Mouse (Mus musculus) neural tube, embryonic 13.5 days (tissue): ENCODE measurements around the gene Sdhb. TPM values are rescaled to one million over a fixed set of nuclear protein-coding genes. Genes with fewer than 3 reads are reported as not detected.

ENCODE experiments used
- ATAC-seq: fragments of 200-750 bp; cut with Nextera tagmentation; 2 replicates; pipeline ENCODE4 v1.8.0; 2017; ENCODE audit warnings: low read depth, mild to moderate bottlenecking, moderate TSS enrichment, moderate library complexity
- H3K27ac ChIP-seq: fragments of 300-500 bp; sonication (generic); replicated peaks from 2 replicates; pipeline ENCODE4 v1.5.1; 2015; ENCODE audit warnings: moderate library complexity, mild to moderate bottlenecking, inconsistent platforms
- H3K27me3 ChIP-seq: fragments of 300-500 bp; sonication (generic); 2 replicates; pipeline ENCODE4 v1.6.1; 2015; ENCODE audit warnings: mild to moderate bottlenecking, inconsistent platforms
- H3K36me3 ChIP-seq: fragments of 300-500 bp; sonication (generic); 2 replicates; pipeline ENCODE4 v1.6.1; 2015; ENCODE audit warnings: mild to moderate bottlenecking, inconsistent platforms
- H3K4me1 ChIP-seq: fragments of 300-500 bp; sonication (generic); replicated peaks from 2 replicates; pipeline ENCODE4 v1.6.1; 2015; ENCODE audit warnings: inconsistent platforms
- H3K4me2 ChIP-seq: fragments of 300-500 bp; sonication (generic); 2 replicates; pipeline ENCODE4 v1.6.1; 2015; ENCODE audit warnings: inconsistent platforms, mild to moderate bottlenecking, moderate library complexity
- H3K4me3 ChIP-seq: fragments of 300-500 bp; sonication (generic); 2 replicates; pipeline ENCODE4 v1.5.1; 2015; ENCODE audit warnings: mild to moderate bottlenecking, inconsistent platforms
- H3K9ac ChIP-seq: fragments of 300-500 bp; sonication (generic); 2 replicates; pipeline ENCODE4 v1.6.1; 2015; ENCODE audit warnings: moderate library complexity, mild to moderate bottlenecking, inconsistent platforms
- H3K9me3 ChIP-seq: fragments of 300-500 bp; sonication (generic); 2 replicates; pipeline ENCODE4 v1.6.1; 2016; ENCODE audit warnings: inconsistent platforms
- WGBS: fragments of 180-500 bp; shearing (Covaris S2); methylation state at CpG from one replicate; pipeline ENCODE4 v1.1.7; 2015; 5-methylcytosine and 5-hydroxymethylcytosine counted together
- polyA plus RNA-seq: library from polyadenylated mRNA; unstranded; fragments of >200 nt; fragmentation: Nextera tagmentation; extraction: Ambion mirVana; gene quantifications from 2 replicates; pipeline ENCODE4 v1.2.1, GENCODE M21; 2015

The Sdhb gene
- polyA plus RNA-seq, 1 experiment from 2014 or later, result 497 TPM

DNA sequence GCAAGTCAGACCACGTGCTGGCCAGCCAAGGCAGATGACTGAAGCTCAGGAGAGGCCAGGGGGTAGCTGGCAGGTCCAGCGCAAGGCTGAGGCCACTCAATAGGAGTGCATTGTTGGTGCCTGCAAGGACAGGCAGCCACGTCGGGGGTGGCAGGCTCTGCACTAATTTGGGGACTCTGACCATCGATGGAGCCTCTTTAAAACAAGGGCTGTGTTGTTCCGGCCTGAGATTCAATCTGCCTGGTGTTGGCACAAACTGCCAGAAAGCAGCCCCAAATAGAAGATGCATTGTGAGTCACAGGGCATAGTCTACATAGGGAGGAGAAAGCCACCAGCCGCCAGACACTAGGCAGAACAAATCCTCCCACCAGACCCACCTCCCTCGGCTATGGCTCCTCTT, 31.3 kb upstream of the Sdhb start:
- Histone ChIP-seq H3K9ac (no peak overlapping the region), H3K4me3 (no peak overlapping the region), H3K27me3 (no peaks in the 10 kb centered on the region), H3K9me3 (no peaks in the 10 kb centered on the region), H3K4me2 (no peak overlapping the region), H3K4me1 (peaks cover 24% of the 10 kb centered on the region), H3K27ac (0 out of 2 replicates have a peak overlapping the region, but pooled peaks have one; percentile 33), H3K36me3 (no peaks in the 10 kb centered on the region)
- ATAC-seq, result peak; percentile 57
- WGBS, result 60% methylated on average over 8 of the region's 8 CpGs

DNA sequence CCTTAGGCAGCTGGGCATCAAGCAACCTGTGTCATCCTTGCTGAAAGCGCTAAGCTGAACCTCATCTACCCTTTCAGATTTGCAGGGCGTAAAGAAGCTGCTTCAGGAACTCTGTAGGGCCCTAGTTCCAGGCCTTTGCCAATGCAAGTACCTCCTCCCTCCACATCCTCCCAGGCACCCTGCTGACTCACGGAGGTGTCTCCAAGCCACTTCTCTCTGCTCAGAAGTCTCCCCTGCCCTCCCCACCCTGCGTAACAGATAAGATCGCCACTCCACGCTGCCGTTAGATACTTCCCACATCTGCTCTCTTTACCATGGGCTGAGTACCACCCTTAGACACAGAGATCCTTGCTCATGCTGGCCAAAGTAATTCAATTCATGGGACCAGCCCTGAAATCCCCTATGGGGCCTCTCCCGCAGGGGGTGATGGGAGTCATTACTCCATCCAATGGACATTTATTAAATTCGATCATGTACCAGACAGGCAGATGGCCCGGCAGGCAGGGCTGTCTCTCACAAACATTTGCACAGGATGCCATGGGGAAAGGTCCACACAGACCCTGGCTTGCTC, 30.0 kb upstream of the Sdhb start:
- 0 out of 2 replicates have a peak overlapping the region, but pooled peaks have one; percentile 5 for H3K27ac ChIP-seq
- no peaks in the 10 kb centered on the region for H3K27me3 ChIP-seq
- H3K4me2 ChIP-seq, result no peak overlapping the region
- no peaks in the 10 kb centered on the region for H3K36me3 ChIP-seq
- 0 out of 2 replicates have a peak overlapping the region, but pooled peaks have one; percentile 5 for H3K9ac ChIP-seq
- H3K4me3 ChIP-seq, result no peak overlapping the region
- H3K4me1 ChIP-seq, result peaks cover 24% of the 10 kb centered on the region
- 62% methylated on average over 10 of the region's 10 CpGs for WGBS
- ATAC-seq, result no peak
- no peaks in the 10 kb centered on the region for H3K9me3 ChIP-seq

DNA sequence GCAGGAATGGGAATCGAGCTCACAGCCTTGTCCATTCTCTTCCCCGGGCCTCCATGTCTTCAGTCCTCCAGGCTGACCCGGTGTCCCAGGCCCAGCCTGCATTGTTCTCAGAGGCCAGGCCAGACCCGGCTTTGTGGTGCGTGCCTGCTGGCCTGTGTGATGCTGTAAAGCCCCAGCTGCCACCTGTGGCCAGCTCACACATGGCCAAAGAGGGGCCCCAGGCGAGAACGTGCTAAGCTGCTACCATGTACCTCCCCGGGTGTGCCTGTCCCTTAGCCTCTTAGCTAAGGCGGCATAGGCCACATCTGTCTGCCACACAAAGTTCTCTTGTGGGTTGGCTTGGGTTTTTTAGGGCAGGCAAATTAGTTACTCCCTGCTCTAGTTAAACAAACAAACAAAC, 25.4 kb upstream of the Sdhb start:
- H3K4me3 ChIP-seq, result no peak overlapping the region
- no peaks in the 10 kb centered on the region for H3K36me3 ChIP-seq
- no peak overlapping the region for H3K4me2 ChIP-seq
- no peak overlapping the region for H3K27ac ChIP-seq
- H3K4me1 ChIP-seq, result peaks cover 14% of the 10 kb centered on the region
- no peak for ATAC-seq
- H3K9me3 ChIP-seq, result 0 out of 2 replicates have a peak, but pooled peaks cover 4% of the 10 kb centered on the region
- H3K27me3 ChIP-seq, result no peaks in the 10 kb centered on the region
- 66% methylated on average over 9 of the region's 9 CpGs for WGBS
- no peak overlapping the region for H3K9ac ChIP-seq

DNA sequence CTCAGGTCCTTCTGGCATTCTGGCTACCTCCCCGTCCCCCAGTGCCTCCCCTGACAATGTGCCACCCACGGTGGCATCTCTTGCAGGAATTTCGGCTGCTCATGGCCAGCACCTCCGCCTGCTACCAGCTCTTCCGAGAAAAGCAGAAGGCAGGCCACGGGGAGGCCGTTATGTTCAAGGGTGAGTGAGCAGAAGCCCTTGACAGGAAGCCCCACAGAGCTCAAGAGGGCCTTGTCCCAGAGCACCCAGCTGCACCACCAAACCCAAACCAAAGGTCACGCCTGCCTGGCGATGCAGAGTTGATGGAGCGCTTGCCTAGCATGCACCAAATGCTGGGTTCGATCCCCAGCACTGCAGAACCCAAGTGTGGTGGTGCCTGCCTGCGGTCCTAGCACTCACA, 16.6 kb upstream of the Sdhb start:
- H3K4me1 ChIP-seq, result no peaks in the 10 kb centered on the region
- no peak overlapping the region for H3K27ac ChIP-seq
- no peaks in the 10 kb centered on the region for H3K9me3 ChIP-seq
- no peak overlapping the region for H3K4me2 ChIP-seq
- WGBS, result 87% methylated on average over 12 of the region's 12 CpGs
- H3K27me3 ChIP-seq, result no peaks in the 10 kb centered on the region
- no peaks in the 10 kb centered on the region for H3K36me3 ChIP-seq
- H3K4me3 ChIP-seq, result no peak overlapping the region
- no peak for ATAC-seq
- no peak overlapping the region for H3K9ac ChIP-seq

GRCm38 (mm10) chr4:140944961-140945442, 16.0 kb upstream of the Sdhb start:
- ATAC-seq, result no peak
- Histone ChIP-seq H3K27me3 (no peaks in the 10 kb centered on the region), H3K9me3 (no peaks in the 10 kb centered on the region), H3K4me3 (no peak overlapping the region), H3K4me2 (no peak overlapping the region), H3K9ac (no peak overlapping the region), H3K36me3 (no peaks in the 10 kb centered on the region), H3K4me1 (no peaks in the 10 kb centered on the region), H3K27ac (no peak overlapping the region)
- 82% methylated on average over 5 of the region's 5 CpGs for WGBS

- no peaks in the 10 kb centered on the region for H3K27me3 ChIP-seq
- no peak overlapping the region for H3K4me2 ChIP-seq
- H3K9me3 ChIP-seq, result no peaks in the 10 kb centered on the region
- no peaks in the 10 kb centered on the region for H3K4me1 ChIP-seq
- ATAC-seq, result no peak
- H3K9ac ChIP-seq, result no peak overlapping the region
- no peak overlapping the region for H3K27ac ChIP-seq
- WGBS, result 86% methylated on average over 4 of the region's 4 CpGs
- no peak overlapping the region for H3K4me3 ChIP-seq
- H3K36me3 ChIP-seq, result no peaks in the 10 kb centered on the region
Measured at GRCm38 (mm10) chr4:140945571-140945970, 15.4 kb upstream of the Sdhb start.

- Histone ChIP-seq H3K4me2 (no peak overlapping the region), H3K36me3 (no peaks in the 10 kb centered on the region), H3K9me3 (no peaks in the 10 kb centered on the region), H3K9ac (no peak overlapping the region), H3K27me3 (no peaks in the 10 kb centered on the region), H3K4me3 (no peak overlapping the region), H3K4me1 (no peaks in the 10 kb centered on the region), H3K27ac (no peak overlapping the region)
- no peak for ATAC-seq
- WGBS, result 80% methylated on average over 4 of the region's 4 CpGs
Measured at GRCm38 (mm10) chr4:140946048-140946447, 15.0 kb upstream of the Sdhb start.

DNA sequence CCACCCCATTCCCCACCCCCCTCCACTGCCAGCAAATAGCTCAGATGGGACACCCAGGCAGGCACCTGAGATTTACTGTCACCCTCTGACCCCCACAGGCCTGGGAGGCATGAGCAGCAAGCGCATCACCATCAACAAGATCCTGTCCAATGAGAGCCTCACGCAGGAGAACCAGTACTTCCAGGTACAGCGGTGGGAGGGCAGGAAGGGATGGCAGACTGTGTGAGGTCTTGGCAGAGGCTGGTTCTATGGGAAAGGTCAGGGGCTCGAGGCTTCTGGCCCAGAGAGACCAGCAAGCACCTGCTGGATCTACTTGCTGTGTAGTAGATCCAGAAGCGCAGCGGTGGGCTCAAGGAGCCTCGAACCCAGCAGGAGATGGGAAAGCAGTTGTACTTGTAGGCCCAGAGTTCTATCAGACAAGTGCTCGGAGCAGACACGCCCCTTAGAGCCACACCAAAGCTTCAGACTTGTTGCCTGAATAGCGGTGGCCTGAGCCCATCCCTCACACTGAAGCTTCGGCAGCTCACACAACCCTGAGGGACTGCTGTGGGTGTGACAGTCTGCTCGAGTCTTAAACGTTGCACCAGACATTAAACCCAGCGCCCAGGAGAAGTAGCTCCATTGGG, 14.3 kb upstream of the Sdhb start:
- H3K4me1 ChIP-seq, result no peaks in the 10 kb centered on the region
- H3K9ac ChIP-seq, result no peak overlapping the region
- H3K36me3 ChIP-seq, result no peaks in the 10 kb centered on the region
- ATAC-seq, result no peak
- no peak overlapping the region for H3K4me3 ChIP-seq
- no peaks in the 10 kb centered on the region for H3K27me3 ChIP-seq
- no peak overlapping the region for H3K4me2 ChIP-seq
- no peaks in the 10 kb centered on the region for H3K9me3 ChIP-seq
- H3K27ac ChIP-seq, result no peak overlapping the region
- 75% methylated on average over 14 of the region's 14 CpGs for WGBS

DNA sequence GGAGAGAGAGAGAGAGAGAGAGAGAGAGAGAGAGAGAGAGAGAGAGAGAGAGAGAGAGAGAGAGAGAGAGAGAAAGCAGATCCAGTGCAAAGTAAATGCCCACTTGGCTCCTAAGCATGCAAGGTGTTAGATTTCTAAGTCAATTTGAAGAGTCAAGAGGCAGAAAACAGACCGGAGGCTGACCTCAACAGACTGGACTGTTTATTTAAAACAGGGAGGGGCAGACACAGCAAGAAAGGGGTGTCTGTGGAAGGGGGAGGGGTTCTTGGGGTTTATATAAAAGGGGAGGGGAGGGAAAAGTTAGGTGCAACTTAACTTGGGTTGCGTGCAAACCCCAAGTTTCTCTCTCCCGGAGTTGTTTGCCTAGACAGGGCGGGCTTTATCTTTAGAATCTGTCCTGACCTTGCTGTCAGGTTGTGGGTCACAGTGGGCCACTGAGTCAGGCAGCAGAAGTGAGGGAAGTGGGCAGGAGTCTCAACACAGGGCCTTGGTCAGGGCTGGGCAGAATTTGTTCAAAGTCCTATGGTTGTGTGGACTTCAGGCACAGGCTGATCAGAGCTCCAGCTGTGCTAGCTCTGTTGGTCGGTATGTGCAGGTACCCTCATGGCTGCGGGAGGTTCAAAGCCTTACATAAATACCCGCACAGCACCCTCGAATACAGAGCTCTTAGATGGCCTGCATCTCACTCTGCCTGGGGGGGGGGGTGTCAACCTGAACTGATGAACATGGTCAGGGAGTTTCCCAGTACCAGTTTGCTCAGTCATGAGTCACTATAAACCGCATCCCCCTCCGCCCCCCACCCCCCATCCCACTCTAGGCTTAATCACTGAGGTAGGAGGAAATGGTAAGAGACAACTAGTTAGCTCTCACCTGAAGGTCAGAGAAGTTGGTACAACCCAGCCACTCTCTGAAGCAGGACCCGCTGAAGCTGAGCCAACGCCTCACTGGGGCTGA, 13.2 kb upstream of the Sdhb start:
- H3K27me3 ChIP-seq, result no peaks in the 10 kb centered on the region
- H3K36me3 ChIP-seq, result no peaks in the 10 kb centered on the region
- no peak overlapping the region for H3K9ac ChIP-seq
- H3K4me2 ChIP-seq, result no peak overlapping the region
- no peak overlapping the region for H3K4me3 ChIP-seq
- 88% methylated on average over 12 of the region's 12 CpGs for WGBS
- H3K9me3 ChIP-seq, result no peaks in the 10 kb centered on the region
- no peak for ATAC-seq
- H3K4me1 ChIP-seq, result no peaks in the 10 kb centered on the region
- H3K27ac ChIP-seq, result no peak overlapping the region

DNA sequence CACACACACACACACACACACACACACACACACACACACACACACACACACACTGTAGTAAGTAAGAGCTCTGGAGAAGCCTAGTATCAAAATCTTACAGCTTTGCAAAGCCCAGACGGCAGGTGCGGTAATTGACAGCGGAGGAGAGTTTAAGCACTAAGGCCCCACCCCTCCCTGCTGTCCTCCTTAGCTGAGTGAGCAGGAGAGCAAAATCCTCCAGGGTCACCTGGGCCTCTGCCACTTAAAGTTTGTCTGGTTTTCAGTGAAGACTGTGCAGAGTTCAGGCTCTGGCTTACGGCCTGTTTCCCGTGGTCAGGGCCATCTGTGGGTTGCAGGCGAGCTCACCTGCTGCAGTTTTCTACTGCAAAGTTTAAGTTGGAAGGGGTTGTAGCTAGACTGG, 12.5 kb upstream of the Sdhb start:
- no peak overlapping the region for H3K27ac ChIP-seq
- no peak overlapping the region for H3K4me2 ChIP-seq
- H3K36me3 ChIP-seq, result no peaks in the 10 kb centered on the region
- no peak for ATAC-seq
- H3K9ac ChIP-seq, result no peak overlapping the region
- no peaks in the 10 kb centered on the region for H3K27me3 ChIP-seq
- H3K9me3 ChIP-seq, result no peaks in the 10 kb centered on the region
- WGBS, result 90% methylated on average over 6 of the region's 6 CpGs
- H3K4me3 ChIP-seq, result no peak overlapping the region
- no peaks in the 10 kb centered on the region for H3K4me1 ChIP-seq

GRCm38 (mm10) chr4:140949052-140949451, 12.0 kb upstream of the Sdhb start:
- no peak overlapping the region for H3K9ac ChIP-seq
- H3K4me2 ChIP-seq, result no peak overlapping the region
- WGBS, result 86% methylated on average over 8 of the region's 8 CpGs
- H3K9me3 ChIP-seq, result no peaks in the 10 kb centered on the region
- H3K4me3 ChIP-seq, result no peak overlapping the region
- no peaks in the 10 kb centered on the region for H3K27me3 ChIP-seq
- no peak for ATAC-seq
- no peaks in the 10 kb centered on the region for H3K4me1 ChIP-seq
- H3K27ac ChIP-seq, result no peak overlapping the region
- no peaks in the 10 kb centered on the region for H3K36me3 ChIP-seq

DNA sequence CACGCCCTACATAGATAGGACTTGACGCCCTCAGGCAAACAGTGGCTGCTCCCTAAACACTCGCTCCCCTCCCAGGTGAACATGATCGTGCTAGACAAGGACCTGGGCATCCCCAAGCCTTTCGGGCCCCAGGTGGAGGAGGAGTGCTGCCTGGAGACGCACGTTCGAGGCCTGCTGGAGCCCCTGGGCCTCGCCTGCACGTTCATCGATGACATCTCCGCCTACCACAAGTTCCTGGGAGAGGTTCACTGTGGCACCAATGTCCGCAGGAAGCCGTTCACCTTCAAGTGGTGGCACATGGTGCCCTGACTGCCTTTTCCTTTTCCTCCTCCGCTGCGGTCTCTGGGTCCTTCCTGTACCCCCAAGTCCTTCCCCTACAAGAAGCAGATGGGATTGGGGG, 11.4 kb upstream of the Sdhb start:
- Histone ChIP-seq H3K36me3 (no peaks in the 10 kb centered on the region), H3K27ac (no peak overlapping the region), H3K4me3 (no peak overlapping the region), H3K9ac (no peak overlapping the region), H3K27me3 (no peaks in the 10 kb centered on the region), H3K4me1 (no peaks in the 10 kb centered on the region), H3K9me3 (no peaks in the 10 kb centered on the region), H3K4me2 (no peak overlapping the region)
- ATAC-seq, result no peak
- WGBS, result 87% methylated on average over 16 of the region's 16 CpGs
